Mouse (Mus musculus): ENCODE measurements around the gene Stt3b. TPM values are rescaled to one million over a fixed set of nuclear protein-coding genes. Genes with fewer than 3 reads are reported as not detected.
A peak's percentile ranks its signal among the peaks of the same experiment; 100 is the strongest.

Stt3b gene
- polyA plus RNA-seq, 2 experiments, result 24.6 to 64.4 TPM

- DNase-seq (ENCODE audit: low read depth in 3 of 3, low spot score in 3 of 3) (no peak), ATAC-seq (ENCODE audit: insufficient read depth) (0 out of 2 replicates have a peak, but pooled peaks have one; percentile 21)
- no peak overlapping the region for H3K4me3 ChIP-seq (ENCODE audit: insufficient read depth in 1 of 2, low read depth in 2 of 2, low read length in 2 of 2)
- H3K4me1 ChIP-seq (replicated peaks; ENCODE audit: control insufficient read depth in 2 of 2, insufficient read depth in 2 of 2, low read length in 1 of 2), result peaks cover 0 to 12% of the 10 kb centered on the region in 2 experiments; a peak in 2 of 4 replicates
- H3K27ac ChIP-seq, result no peak overlapping the region
- TF ChIP-seq EP300 (IDR thresholded peaks at IDR 0.05; ENCODE audit: low read depth) (no peak), CTCF (IDR thresholded peaks at IDR 0.05; ENCODE audit: low read depth) (no peak)
- H3K4me2 ChIP-seq (ENCODE audit: low read depth), result no peak overlapping the region
- H3K27me3 ChIP-seq (ENCODE audit: control insufficient read depth, insufficient read depth, low read length), result no peaks in the 10 kb centered on the region
- H3K9ac ChIP-seq (replicated peaks), result no peak overlapping the region
- H3K36me3 ChIP-seq (replicated peaks; ENCODE audit: control insufficient read depth, insufficient read depth, low read depth), result no peaks in the 10 kb centered on the region
- 67% methylated on average over 15 of the region's 15 CpGs for WGBS (ENCODE audit: insufficient replicate concordance)
- no peaks in the 10 kb centered on the region for H3K9me3 ChIP-seq (ENCODE audit: control insufficient read depth, low read length)
These were observed 109.9 kb downstream of the Stt3b start for GRCm38 (mm10) chr9:115200166-115200862.

DNA sequence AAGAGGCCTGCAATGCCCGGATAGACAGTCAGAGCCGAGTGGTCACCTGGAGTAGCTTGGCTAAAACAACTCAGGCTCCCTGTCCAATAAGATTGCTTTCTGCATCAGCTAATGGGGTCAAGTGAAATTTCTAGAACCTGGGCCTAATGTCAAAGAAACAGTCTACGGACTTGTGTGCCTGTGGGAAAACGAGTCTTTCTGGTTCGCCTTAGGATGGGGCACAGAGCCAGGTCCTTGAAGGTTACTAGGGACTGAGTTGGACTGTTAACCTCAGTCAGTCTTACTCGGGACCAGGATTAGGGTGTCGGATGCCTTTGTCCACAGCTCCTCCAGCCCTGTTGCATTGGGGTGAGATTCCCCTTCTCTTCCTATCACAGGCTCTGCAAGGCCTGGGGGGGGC is 113.1 kb downstream of the Stt3b start:
- DNase-seq (ENCODE audit: low read depth in 3 of 3, low spot score in 3 of 3), result no peak
- no peak for ATAC-seq (ENCODE audit: insufficient read depth)

DNA sequence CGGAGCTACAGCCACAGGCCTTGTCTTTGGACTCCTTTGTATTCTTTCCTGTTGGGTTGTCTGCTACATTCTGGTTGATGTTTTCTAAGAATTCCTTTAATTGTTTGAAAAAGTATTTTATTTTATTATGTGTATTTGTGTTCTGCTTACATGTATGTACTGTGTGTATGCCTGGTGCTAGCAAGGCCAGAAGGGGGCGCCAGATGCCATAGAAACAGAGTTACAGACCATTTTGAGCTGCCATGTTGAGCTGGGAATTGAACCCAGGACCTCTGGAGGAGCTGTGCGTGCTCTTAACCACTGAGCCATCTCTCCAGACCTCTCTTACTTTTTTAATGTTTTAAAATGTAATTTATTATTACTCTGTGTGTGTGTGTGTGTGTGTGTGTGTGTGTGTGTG is 117.3 kb downstream of the Stt3b start:
- TF ChIP-seq CTCF (IDR thresholded peaks at IDR 0.05; ENCODE audit: low read depth) (peak; percentile 56), EP300 (IDR thresholded peaks at IDR 0.05; ENCODE audit: low read depth) (no peak)
- Histone ChIP-seq H3K27ac (no peak overlapping the region), H3K4me1 (replicated peaks; ENCODE audit: control insufficient read depth in 2 of 2, insufficient read depth in 2 of 2, low read length in 1 of 2) (peaks cover 0 to 9% of the 10 kb centered on the region in 2 experiments; a peak in 3 of 4 replicates), H3K27me3 (ENCODE audit: control insufficient read depth, insufficient read depth, low read length) (no peaks in the 10 kb centered on the region), H3K9ac (replicated peaks) (no peak overlapping the region), H3K9me3 (ENCODE audit: control insufficient read depth, low read length) (no peaks in the 10 kb centered on the region), H3K36me3 (replicated peaks; ENCODE audit: control insufficient read depth, insufficient read depth, low read depth) (no peaks in the 10 kb centered on the region), H3K4me3 (ENCODE audit: insufficient read depth in 1 of 2, low read depth in 2 of 2, low read length in 2 of 2) (no peak overlapping the region), H3K4me2 (ENCODE audit: low read depth) (no peak overlapping the region)
- DNase-seq (ENCODE audit: low read depth in 3 of 3, low spot score in 3 of 3) (no peak), ATAC-seq (ENCODE audit: insufficient read depth) (no peak)
- WGBS (ENCODE audit: insufficient replicate concordance), result 62% methylated on average over 3 of the region's 3 CpGs

More for the DNA sequence above, 113.1 kb downstream of the Stt3b start:
- 76% methylated on average over 7 of the region's 7 CpGs for WGBS (ENCODE audit: insufficient replicate concordance)
- TF ChIP-seq CTCF (IDR thresholded peaks at IDR 0.05; ENCODE audit: low read depth) (no peak), EP300 (IDR thresholded peaks at IDR 0.05; ENCODE audit: low read depth) (no peak)
- no peaks in the 10 kb centered on the region for H3K36me3 ChIP-seq (replicated peaks; ENCODE audit: control insufficient read depth, insufficient read depth, low read depth)
- no peak overlapping the region for H3K27ac ChIP-seq
- no peak overlapping the region for H3K9ac ChIP-seq (replicated peaks)
- H3K4me1 ChIP-seq (replicated peaks; ENCODE audit: control insufficient read depth in 2 of 2, insufficient read depth in 2 of 2, low read length in 1 of 2), result peaks cover 0 to 6% of the 10 kb centered on the region in 2 experiments; a peak in 2 of 4 replicates
- no peaks in the 10 kb centered on the region for H3K27me3 ChIP-seq (ENCODE audit: control insufficient read depth, insufficient read depth, low read length)
- no peak overlapping the region for H3K4me3 ChIP-seq (ENCODE audit: insufficient read depth in 1 of 2, low read depth in 2 of 2, low read length in 2 of 2)
- no peak overlapping the region for H3K4me2 ChIP-seq (ENCODE audit: low read depth)
- no peaks in the 10 kb centered on the region for H3K9me3 ChIP-seq (ENCODE audit: control insufficient read depth, low read length)
